Mouse (Mus musculus) liver, postnatal 0 days (tissue): ENCODE measurements at regions not wholly inside any gene's neighbourhood (a gene's known extent, or its start where the extent isn't known, plus 50 kb on each side); places are given as distances from the start of the nearest gene placed in this dataset.

Experiments
- CTCF ChIP-seq: sonication (generic); IDR thresholded peaks from 2 replicates; pipeline ENCODE4 v1.5.1; 2016; ENCODE audit warnings: antibody characterized with exemption, low read depth
- EP300 ChIP-seq: IDR thresholded peaks from 2 replicates; pipeline ENCODE4 v1.6.1; 2016; ENCODE audit warnings: antibody characterized with exemption, low read depth, mild to moderate bottlenecking

- TF ChIP-seq CTCF (no peak), EP300 (no peak)
These were observed 340.1 kb upstream of the Tmpo start for GRCm38 (mm10) chr10:91521168-91521567.
